Mouse (Mus musculus): ENCODE data around the gene Tfg. TPM values are rescaled to one million over a fixed set of nuclear protein-coding genes. Genes with fewer than 3 reads are reported as not detected.

Gene Tfg
- polyA plus RNA-seq, 1 experiment from 2014 or later = 162 TPM

GRCm38 (mm10) chr16:56705731-56706130 is 11.5 kb downstream of the Tfg start:
- 92% methylated on average over 3 of the region's 3 CpGs for WGBS (ENCODE audit: insufficient replicate concordance)
- H3K4me3 ChIP-seq (ENCODE audit: low read depth, low read length) = no peak overlapping the region
- H3K36me3 ChIP-seq (ENCODE audit: control insufficient read depth, insufficient read depth, low read length) = peaks cover 34% of the 10 kb centered on the region
- no peak overlapping the region for H3K27ac ChIP-seq (ENCODE audit: low read depth, low read length)
- no peak overlapping the region for H3K9ac ChIP-seq (ENCODE audit: low read depth, low read length)
- no peak for ATAC-seq (replicated peaks; ENCODE audit: insufficient number of reproducible peaks, low FRiP score, low TSS enrichment)
- no peaks in the 10 kb centered on the region for H3K4me1 ChIP-seq (ENCODE audit: control insufficient read depth, insufficient read depth, low read length)
- no peak overlapping the region for H3K4me2 ChIP-seq
- H3K27me3 ChIP-seq (ENCODE audit: control insufficient read depth, insufficient read depth, low read length) = no peaks in the 10 kb centered on the region
- H3K9me3 ChIP-seq (replicated peaks; ENCODE audit: control insufficient read depth, low read length) = no peaks in the 10 kb centered on the region

- Histone ChIP-seq H3K27me3 (ENCODE audit: control insufficient read depth, insufficient read depth, low read length) (no peaks in the 10 kb centered on the region), H3K9ac (ENCODE audit: low read depth, low read length) (no peak overlapping the region), H3K36me3 (ENCODE audit: control insufficient read depth, insufficient read depth, low read length) (peaks cover 11% of the 10 kb centered on the region; the same call in 1 of the 2 replicates), H3K9me3 (replicated peaks; ENCODE audit: control insufficient read depth, low read length) (no peaks in the 10 kb centered on the region), H3K27ac (ENCODE audit: low read depth, low read length) (no peak overlapping the region), H3K4me1 (ENCODE audit: control insufficient read depth, insufficient read depth, low read length) (no peaks in the 10 kb centered on the region), H3K4me2 (no peak overlapping the region), H3K4me3 (ENCODE audit: low read depth, low read length) (no peak overlapping the region)
- WGBS (ENCODE audit: insufficient replicate concordance) = 88% methylated on average over 3 of the region's 3 CpGs
- ATAC-seq (replicated peaks; ENCODE audit: insufficient number of reproducible peaks, low FRiP score, low TSS enrichment) = no peak
These were observed 16.4 kb downstream of the Tfg start for GRCm38 (mm10) chr16:56700898-56701297.

- WGBS (ENCODE audit: insufficient replicate concordance) = 78% methylated on average over 2 of the region's 2 CpGs
- Histone ChIP-seq H3K4me1 (ENCODE audit: control insufficient read depth, insufficient read depth, low read length) (no peaks in the 10 kb centered on the region), H3K9ac (ENCODE audit: low read depth, low read length) (no peak overlapping the region), H3K4me3 (ENCODE audit: low read depth, low read length) (no peak overlapping the region), H3K9me3 (replicated peaks; ENCODE audit: control insufficient read depth, low read length) (no peaks in the 10 kb centered on the region), H3K36me3 (ENCODE audit: control insufficient read depth, insufficient read depth, low read length) (peaks cover 5% of the 10 kb centered on the region; the same call in 1 of the 2 replicates), H3K27ac (ENCODE audit: low read depth, low read length) (no peak overlapping the region), H3K27me3 (ENCODE audit: control insufficient read depth, insufficient read depth, low read length) (no peaks in the 10 kb centered on the region), H3K4me2 (no peak overlapping the region)
- no peak for ATAC-seq (replicated peaks; ENCODE audit: insufficient number of reproducible peaks, low FRiP score, low TSS enrichment)
These were observed 20.8 kb downstream of the Tfg start for GRCm38 (mm10) chr16:56696448-56696847.

- no peaks in the 10 kb centered on the region for H3K27me3 ChIP-seq (ENCODE audit: control insufficient read depth, insufficient read depth, low read length)
- WGBS (ENCODE audit: insufficient replicate concordance) = 95% methylated on average over 7 of the region's 7 CpGs
These were observed 26.5 kb downstream of the Tfg start for GRCm38 (mm10) chr16:56690715-56691114.

GRCm38 (mm10) chr16:56686747-56687146 is 30.5 kb downstream of the Tfg start:
- Histone ChIP-seq H3K9me3 (replicated peaks; ENCODE audit: control insufficient read depth, low read length) (no peaks in the 10 kb centered on the region), H3K36me3 (ENCODE audit: control insufficient read depth, insufficient read depth, low read length) (peaks cover 7% of the 10 kb centered on the region), H3K4me1 (ENCODE audit: control insufficient read depth, insufficient read depth, low read length) (no peaks in the 10 kb centered on the region), H3K4me2 (no peak overlapping the region), H3K27me3 (ENCODE audit: control insufficient read depth, insufficient read depth, low read length) (no peaks in the 10 kb centered on the region), H3K4me3 (ENCODE audit: low read depth, low read length) (no peak overlapping the region), H3K9ac (ENCODE audit: low read depth, low read length) (no peak overlapping the region), H3K27ac (ENCODE audit: low read depth, low read length) (no peak overlapping the region)
- WGBS (ENCODE audit: insufficient replicate concordance) = 87% methylated on average over 5 of the region's 5 CpGs
- ATAC-seq (replicated peaks; ENCODE audit: insufficient number of reproducible peaks, low FRiP score, low TSS enrichment) = no peak

More at GRCm38 (mm10) chr16:56690715-56691114, 26.5 kb downstream of the Tfg start:
- no peaks in the 10 kb centered on the region for H3K4me1 ChIP-seq (ENCODE audit: control insufficient read depth, insufficient read depth, low read length)
- H3K9ac ChIP-seq (ENCODE audit: low read depth, low read length) = no peak overlapping the region
- no peaks in the 10 kb centered on the region for H3K9me3 ChIP-seq (replicated peaks; ENCODE audit: control insufficient read depth, low read length)
- H3K4me3 ChIP-seq (ENCODE audit: low read depth, low read length) = no peak overlapping the region
- no peak overlapping the region for H3K27ac ChIP-seq (ENCODE audit: low read depth, low read length)
- no peak for ATAC-seq (replicated peaks; ENCODE audit: insufficient number of reproducible peaks, low FRiP score, low TSS enrichment)
- no peak overlapping the region for H3K4me2 ChIP-seq
- H3K36me3 ChIP-seq (ENCODE audit: control insufficient read depth, insufficient read depth, low read length) = peaks cover 9% of the 10 kb centered on the region

- Histone ChIP-seq H3K9ac (ENCODE audit: low read depth, low read length) (no peak overlapping the region), H3K27me3 (ENCODE audit: control insufficient read depth, insufficient read depth, low read length) (no peaks in the 10 kb centered on the region), H3K27ac (ENCODE audit: low read depth, low read length) (no peak overlapping the region), H3K4me1 (ENCODE audit: control insufficient read depth, insufficient read depth, low read length) (no peaks in the 10 kb centered on the region), H3K4me2 (no peak overlapping the region), H3K36me3 (ENCODE audit: control insufficient read depth, insufficient read depth, low read length) (no peaks in the 10 kb centered on the region), H3K9me3 (replicated peaks; ENCODE audit: control insufficient read depth, low read length) (no peaks in the 10 kb centered on the region), H3K4me3 (ENCODE audit: low read depth, low read length) (no peak overlapping the region)
- ATAC-seq (replicated peaks; ENCODE audit: insufficient number of reproducible peaks, low FRiP score, low TSS enrichment) = no peak
- WGBS (ENCODE audit: insufficient replicate concordance) = 84% methylated on average over 8 of the region's 8 CpGs
These were observed 36.1 kb downstream of the Tfg start for GRCm38 (mm10) chr16:56681010-56681645.

- Histone ChIP-seq H3K9ac (ENCODE audit: low read depth, low read length) (no peak overlapping the region), H3K9me3 (replicated peaks; ENCODE audit: control insufficient read depth, low read length) (no peaks in the 10 kb centered on the region), H3K4me1 (ENCODE audit: control insufficient read depth, insufficient read depth, low read length) (no peaks in the 10 kb centered on the region), H3K27ac (ENCODE audit: low read depth, low read length) (no peak overlapping the region), H3K4me3 (ENCODE audit: low read depth, low read length) (no peak overlapping the region), H3K36me3 (ENCODE audit: control insufficient read depth, insufficient read depth, low read length) (no peaks in the 10 kb centered on the region), H3K4me2 (no peak overlapping the region), H3K27me3 (ENCODE audit: control insufficient read depth, insufficient read depth, low read length) (no peaks in the 10 kb centered on the region)
- ATAC-seq (replicated peaks; ENCODE audit: insufficient number of reproducible peaks, low FRiP score, low TSS enrichment) = no peak
- 63% methylated on average over 4 of the region's 4 CpGs for WGBS (ENCODE audit: insufficient replicate concordance)
These were observed 40.1 kb downstream of the Tfg start for GRCm38 (mm10) chr16:56677146-56677545.

- Histone ChIP-seq H3K27ac (ENCODE audit: low read depth, low read length) (no peak overlapping the region), H3K36me3 (ENCODE audit: control insufficient read depth, insufficient read depth, low read length) (no peaks in the 10 kb centered on the region), H3K4me3 (ENCODE audit: low read depth, low read length) (no peak overlapping the region), H3K27me3 (ENCODE audit: control insufficient read depth, insufficient read depth, low read length) (no peaks in the 10 kb centered on the region), H3K4me1 (ENCODE audit: control insufficient read depth, insufficient read depth, low read length) (no peaks in the 10 kb centered on the region), H3K9me3 (replicated peaks; ENCODE audit: control insufficient read depth, low read length) (no peaks in the 10 kb centered on the region), H3K4me2 (no peak overlapping the region), H3K9ac (ENCODE audit: low read depth, low read length) (no peak overlapping the region)
- 81% methylated on average over 2 of the region's 2 CpGs for WGBS (ENCODE audit: insufficient replicate concordance)
- ATAC-seq (replicated peaks; ENCODE audit: insufficient number of reproducible peaks, low FRiP score, low TSS enrichment) = no peak
These were observed 43.8 kb downstream of the Tfg start for GRCm38 (mm10) chr16:56673420-56673819.

GRCm38 (mm10) chr16:56670941-56671340 is 46.3 kb downstream of the Tfg start:
- H3K9ac ChIP-seq (ENCODE audit: low read depth, low read length) = no peak overlapping the region
- no peak overlapping the region for H3K4me2 ChIP-seq
- WGBS (ENCODE audit: insufficient replicate concordance) = 76% methylated on average over 8 of the region's 8 CpGs
- H3K27me3 ChIP-seq (ENCODE audit: control insufficient read depth, insufficient read depth, low read length) = no peaks in the 10 kb centered on the region
- no peaks in the 10 kb centered on the region for H3K9me3 ChIP-seq (replicated peaks; ENCODE audit: control insufficient read depth, low read length)
- H3K36me3 ChIP-seq (ENCODE audit: control insufficient read depth, insufficient read depth, low read length) = no peaks in the 10 kb centered on the region
- no peak for ATAC-seq (replicated peaks; ENCODE audit: insufficient number of reproducible peaks, low FRiP score, low TSS enrichment)
- H3K4me1 ChIP-seq (ENCODE audit: control insufficient read depth, insufficient read depth, low read length) = no peaks in the 10 kb centered on the region
- no peak overlapping the region for H3K4me3 ChIP-seq (ENCODE audit: low read depth, low read length)
- H3K27ac ChIP-seq (ENCODE audit: low read depth, low read length) = no peak overlapping the region

All from heart, embryonic 11.5 days (tissue).